ENCODE assay signal across 7 mouse cellular contexts in the genomic region with DNA sequence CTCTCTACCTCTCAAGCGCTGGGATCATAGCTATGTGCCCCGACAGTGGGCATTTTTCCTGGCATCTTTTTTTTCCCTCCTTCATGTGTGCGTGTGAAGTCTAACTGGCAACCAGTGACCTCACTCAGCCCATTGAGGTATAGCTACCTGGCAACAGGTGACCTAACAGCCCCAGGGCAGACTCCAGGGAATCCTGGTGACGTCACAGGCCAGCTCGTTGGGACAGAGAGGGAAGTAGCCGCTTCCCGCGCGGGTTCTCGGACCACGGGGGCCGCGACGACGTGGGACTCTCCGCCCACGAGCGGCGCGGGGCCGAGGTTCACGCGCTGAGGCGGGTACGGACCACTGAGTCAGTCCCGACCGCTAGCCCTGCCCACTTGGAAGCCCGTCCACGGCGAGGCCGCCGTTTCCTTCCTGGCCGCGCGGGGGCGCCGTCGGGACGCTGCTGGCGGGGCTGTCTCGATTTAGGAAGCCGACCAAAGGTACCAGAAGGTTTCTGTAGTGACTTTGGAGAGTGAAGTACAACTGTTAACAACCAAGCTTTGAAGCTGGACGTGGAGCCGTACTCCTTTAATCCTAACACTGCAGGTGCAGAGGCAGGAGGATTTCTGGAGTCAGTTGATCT. TPM values are rescaled to one million over a fixed set of nuclear protein-coding genes. Genes with fewer than 3 reads are reported as not detected.
A peak's percentile ranks its signal among the peaks of the same experiment; 100 is the strongest.
DNase-seq lines count a peak whose midpoint lies in the region; ATAC-seq lines count a peak whose summit lies in the region.

A gene (plus strand): TSS at position 378 of the 625 bp plus-strand sequence.

- H3K27me3 ChIP-seq in intestine, embryonic 16.5 days (replicated peaks; ENCODE audit: control insufficient read depth, insufficient read depth, low read length) = no peaks in the 10 kb centered on the region
- H3K27me3 ChIP-seq in limb, embryonic 11.5 days (ENCODE audit: control insufficient read depth, insufficient read depth, low read length) = peaks cover 5% of the 10 kb centered on the region; the same call in 1 of the 2 replicates
- peaks cover 10% of the 10 kb centered on the region; the same call in 1 of the 2 replicates for H3K27me3 ChIP-seq in midbrain, embryonic 13.5 days

- H3K4me2 ChIP-seq in intestine, embryonic 16.5 days (ENCODE audit: low read depth, low read length) = peak within 1 kb of the TSS; percentile 69
- peak within 1 kb of the TSS; percentile 52 for H3K4me2 ChIP-seq in limb, embryonic 11.5 days (ENCODE audit: low read depth, severe bottlenecking)
- peak within 1 kb of the TSS; percentile 57 for H3K4me2 ChIP-seq in midbrain, embryonic 13.5 days (replicated peaks)

- peak; percentile 85 for DNase-seq in adrenal gland, adult 2 months
- DNase-seq in embryo, embryonic 11 days = peak; percentile 64
- peak; percentile 51 to 64 for DNase-seq in gastrocnemius, postnatal 4 days (ENCODE audit: low spot score in 2 of 2)
- peak; percentile 81 for DNase-seq in limb, embryonic 11.5 days (ENCODE audit: low spot score)
- DNase-seq in spleen, adult 12 weeks (ENCODE audit: low spot score) = peak; percentile 70

- H3K4me1 ChIP-seq in intestine, embryonic 16.5 days (ENCODE audit: control insufficient read depth, insufficient read depth, low read length) = 0 out of 2 replicates have a peak, but pooled peaks cover 6% of the 10 kb centered on the region
- peaks cover 3% of the 10 kb centered on the region; the same call in 1 of the 2 replicates for H3K4me1 ChIP-seq in limb, embryonic 11.5 days (ENCODE audit: control insufficient read depth, insufficient read depth, low read length)
- peaks cover 4% of the 10 kb centered on the region; the same call in 1 of the 2 replicates for H3K4me1 ChIP-seq in midbrain, embryonic 13.5 days (replicated peaks)

- no peaks in the 10 kb centered on the region for H3K36me3 ChIP-seq in intestine, embryonic 16.5 days (ENCODE audit: control insufficient read depth, insufficient read depth, low read length)
- H3K36me3 ChIP-seq in limb, embryonic 11.5 days (ENCODE audit: control insufficient read depth, insufficient read depth, low read length) = no peaks in the 10 kb centered on the region
- no peaks in the 10 kb centered on the region for H3K36me3 ChIP-seq in midbrain, embryonic 13.5 days

- peak; percentile 80 for ATAC-seq in intestine, embryonic 16.5 days
- no peak for ATAC-seq in limb, embryonic 11.5 days (ENCODE audit: insufficient number of reproducible peaks, low FRiP score, low TSS enrichment, low read depth)
- no peak for ATAC-seq in midbrain, embryonic 13.5 days

- H3K9me3 ChIP-seq in intestine, embryonic 16.5 days (ENCODE audit: control insufficient read depth, low read length) = no peaks in the 10 kb centered on the region
- no peaks in the 10 kb centered on the region for H3K9me3 ChIP-seq in limb, embryonic 11.5 days (ENCODE audit: control insufficient read depth, low read length)
- H3K9me3 ChIP-seq in midbrain, embryonic 13.5 days = no peaks in the 10 kb centered on the region

- WGBS in intestine, embryonic 16.5 days = 6% methylated on average over 44 of the region's 44 CpGs
- 7% methylated on average over 44 of the region's 44 CpGs for WGBS in limb, embryonic 11.5 days
- WGBS in midbrain, embryonic 13.5 days = 7% methylated on average over 44 of the region's 44 CpGs

- H3K27ac ChIP-seq in intestine, embryonic 16.5 days (ENCODE audit: low read length) = no peak within 1 kb of the TSS
- H3K27ac ChIP-seq in limb, embryonic 11.5 days (replicated peaks; ENCODE audit: low read depth, low read length) = no peak within 1 kb of the TSS
- H3K27ac ChIP-seq in midbrain, embryonic 13.5 days = no peak within 1 kb of the TSS

- peak within 1 kb of the TSS; percentile 50 for H3K4me3 ChIP-seq in intestine, embryonic 16.5 days (ENCODE audit: low read length)
- H3K4me3 ChIP-seq in limb, embryonic 11.5 days (ENCODE audit: low read depth, low read length) = peak within 1 kb of the TSS; percentile 20
- H3K4me3 ChIP-seq in midbrain, embryonic 13.5 days (replicated peaks) = peak within 1 kb of the TSS; percentile 32

- peak within 1 kb of the TSS; percentile 61 for H3K9ac ChIP-seq in intestine, embryonic 16.5 days (ENCODE audit: low read depth, low read length)
- H3K9ac ChIP-seq in limb, embryonic 11.5 days (ENCODE audit: low read length) = peak within 1 kb of the TSS; percentile 50
- no peak within 1 kb of the TSS for H3K9ac ChIP-seq in midbrain, embryonic 13.5 days (replicated peaks)

RNA-seq across cellular contexts. Expression of the gene that starts here (rescaled TPM):
- not detected for total RNA-seq in adrenal gland, adult 2 months (2021)
- not detected in 2 replicates for polyA plus RNA-seq in adrenal gland, adult 2 months (2012; rRNA removed)
- not detected for total RNA-seq in gastrocnemius, postnatal 4 days (2021)
- polyA plus RNA-seq in intestine, embryonic 16.5 days (2015; fragmentation: Nextera tagmentation; extraction: Ambion mirVana) = not detected in 2 replicates
- polyA plus RNA-seq in limb, embryonic 11.5 days (2014; fragmentation: Nextera tagmentation; extraction: Ambion mirVana) = not detected in 2 replicates
- polyA plus RNA-seq in midbrain, embryonic 13.5 days (2015; fragmentation: Nextera tagmentation; extraction: Ambion mirVana) = not detected in 2 replicates

Comparison
In these comparisons a context has a peak if more than half of its experiments do, and no peak if none do; other contexts are left out.
1. Peak in DNase-seq in adrenal gland, adult 2 months; RNA of the gene not detected or under 1 TPM.
2. Peak in DNase-seq in gastrocnemius, postnatal 4 days; RNA of the gene not detected or under 1 TPM.
3. Peak in ATAC-seq, H3K4me3 ChIP-seq, H3K9ac ChIP-seq and H3K4me2 ChIP-seq in intestine, embryonic 16.5 days; RNA of the gene not detected or under 1 TPM.
4. Peak in DNase-seq, H3K4me3 ChIP-seq, H3K9ac ChIP-seq and H3K4me2 ChIP-seq in limb, embryonic 11.5 days; RNA of the gene not detected or under 1 TPM.